Mouse (Mus musculus) kidney, adult 8-10 months (tissue): ENCODE measurements around the gene Gm13057.
"Not testable (repeated sequence)": the region's sequence is repeated elsewhere in the genome, so short reads cannot be mapped to it uniquely, and the experiment has no call there.

Source experiments
- DNase-seq, 2 experiments: peaks; one replicate each; pipeline ENCODE4 v3.0.0; 2022

Gm13057 gene

GRCm38 (mm10) chr4:143551400-143551799 lies at the start of gene Gm13057, which contains the start of gene BC080695:
TSS of gene Gm13057 (plus strand) at chr4:143551709.
TSS of gene BC080695 (plus strand) at chr4:143551700.
- not testable (repeated sequence) for DNase-seq

DNA sequence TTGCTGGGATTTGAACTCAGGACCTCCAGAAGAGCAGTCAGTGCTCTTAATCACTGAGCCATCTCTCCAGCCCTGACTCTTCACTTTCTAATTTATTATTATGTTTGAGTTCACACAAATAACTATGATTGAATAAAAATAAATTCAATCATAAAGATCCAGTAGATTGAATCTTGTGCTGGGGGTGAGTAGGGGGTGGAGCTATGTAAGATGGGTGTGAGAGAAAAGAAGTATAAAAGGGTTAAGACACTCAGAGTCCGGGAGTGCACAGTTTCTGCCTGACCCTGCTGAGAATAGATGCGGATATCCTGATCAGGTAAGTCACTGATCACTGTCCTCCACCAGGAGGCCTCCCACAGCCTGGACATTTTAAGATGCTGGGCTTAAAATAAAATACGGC lies 40.5 kb upstream of the Gm13057 start, which contains the start of gene Gm13043:
Gm13043 (plus strand) TSS at position 301 of the 400 bp plus-strand sequence.
- no peak for DNase-seq

GRCm38 (mm10) chr4:143535654-143536053 lies 15.9 kb upstream of the Gm13057 start, which contains the start of gene Gm13040:
TSS of gene Gm13040 (plus strand) at chr4:143535954.
- DNase-seq: not testable (repeated sequence)
